ENCODE assay signal across 20 mouse cellular contexts in genomic region chr2:162934421-162934820, GRCm38 (mm10). TPM values are rescaled to one million over a fixed set of nuclear protein-coding genes. Genes with fewer than 3 reads are reported as not detected.
"Had no signal": no experiment of that assay in that cellular context is flagged by ENCODE, and none has a peak within 500 bp of the region (broad histone marks: within the 10 kb centered on the region; RNA-seq: fewer than 3 reads in every experiment).

No protein-coding gene starts in this region.

- H3K27me3 ChIP-seq: liver, embryonic 12.5 days; megakaryocyte, embryonic 14.5 days had no signal

- ATAC-seq: intestine, postnatal 0 days; liver, embryonic 12.5 days; midbrain, embryonic 13.5 days; midbrain, embryonic 16.5 days had no signal

- DNase-seq: layer of hippocampus, adult 9-11 months; lung, adult 18-20 months; lung, postnatal 10 days; lung, postnatal 36 days; thymus, adult 2 months; thymus, postnatal 14 days; thymus, postnatal 4 days had no signal

- H3K27ac ChIP-seq: layer of hippocampus, adult 2 months; liver, embryonic 12.5 days; liver, embryonic 15.5 days; lung, embryonic 15.5 days; midbrain, embryonic 10.5 days; midbrain, embryonic 13.5 days had no signal

- H3K9me3 ChIP-seq: liver, embryonic 12.5 days; liver, embryonic 15.5 days; lung, embryonic 15.5 days; megakaryocyte, embryonic 14.5 days; midbrain, embryonic 10.5 days; midbrain, embryonic 13.5 days had no signal

- H3K4me3 ChIP-seq: layer of hippocampus, adult 2 months; liver, embryonic 12.5 days; liver, embryonic 15.5 days; lung, embryonic 15.5 days; megakaryocyte, embryonic 14.5 days; midbrain, embryonic 10.5 days; midbrain, embryonic 13.5 days; myocyte had no signal

- H3K9ac ChIP-seq: liver, embryonic 12.5 days; liver, embryonic 15.5 days; lung, embryonic 15.5 days; midbrain, embryonic 13.5 days had no signal

- H3K4me2 ChIP-seq: liver, embryonic 12.5 days; liver, embryonic 15.5 days; lung, embryonic 15.5 days; midbrain, embryonic 13.5 days had no signal

RNA-seq across cellular contexts. Expression of gene L3mbtl1, which starts 8.9 kb away (rescaled TPM):
- polyA plus RNA-seq: myocyte; small intestine, adult 2 months had no signal

RNA-seq across cellular contexts. Expression of gene Sgk2, which starts 52.7 kb away (rescaled TPM):
- polyA plus RNA-seq: limb, embryonic 11.5 days; lung, embryonic 15.5 days; midbrain, embryonic 10.5 days; midbrain, embryonic 13.5 days; midbrain, embryonic 16.5 days; myocyte; neural tube, embryonic 11.5 days had no signal
